Mouse (Mus musculus) CD8-positive naive resting alpha-beta T cell, adult 2 months (primary cell): Measurements from ENCODE around the gene Fkbp1a.

Experiments used
- DNase-seq, 2 experiments: peaks; one replicate each; pipeline ENCODE4 v3.0.0; 2022; ENCODE audit warnings: low read depth in 2 of 2, low spot score in 2 of 2

Gene Fkbp1a

DNA sequence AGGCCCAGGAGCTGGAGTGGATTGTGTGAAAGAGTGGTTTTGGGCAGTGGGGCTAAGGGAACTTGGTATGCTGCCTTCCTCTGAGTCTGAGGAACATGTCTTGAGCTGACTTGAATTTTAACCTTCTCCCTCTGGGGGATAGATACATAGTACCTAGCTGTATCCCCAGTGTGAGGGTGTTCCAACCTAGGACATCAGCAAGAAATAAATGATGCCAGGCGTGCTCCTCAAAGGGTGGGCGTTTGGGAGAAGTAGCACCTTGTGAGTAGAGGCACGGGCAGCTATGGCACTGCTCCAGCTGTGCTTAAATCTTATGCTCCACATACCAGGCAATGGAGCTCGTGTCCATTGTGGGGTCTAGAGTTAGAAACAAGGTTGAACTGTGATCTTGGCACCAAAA is 4.3 kb downstream of the Fkbp1a start:
- no peak for DNase-seq

DNA sequence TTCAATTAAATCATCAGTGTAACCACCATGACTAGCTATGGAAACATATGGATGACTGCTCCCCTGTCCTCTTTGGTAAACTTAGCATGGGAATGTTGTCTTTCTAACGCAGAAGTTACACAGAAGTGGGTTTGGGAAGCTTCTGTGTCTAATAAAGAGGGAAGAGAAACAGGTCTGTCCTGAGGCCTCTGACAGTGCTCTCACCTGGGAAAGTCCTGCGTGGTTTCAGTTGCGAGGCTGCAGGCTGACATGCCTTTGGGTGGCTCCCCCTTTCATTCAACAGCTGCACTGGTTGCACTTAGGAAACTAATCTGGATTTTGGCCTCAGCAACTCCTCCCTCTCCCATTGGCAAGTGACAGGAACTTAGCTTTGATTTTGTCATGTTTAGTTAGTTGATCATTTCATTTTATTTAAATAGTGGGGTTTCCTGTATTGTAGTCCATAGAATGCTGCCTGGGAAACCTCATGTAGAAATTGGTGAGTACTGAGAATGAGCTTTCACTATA is 7.4 kb downstream of the Fkbp1a start:
- no peak for DNase-seq

DNA sequence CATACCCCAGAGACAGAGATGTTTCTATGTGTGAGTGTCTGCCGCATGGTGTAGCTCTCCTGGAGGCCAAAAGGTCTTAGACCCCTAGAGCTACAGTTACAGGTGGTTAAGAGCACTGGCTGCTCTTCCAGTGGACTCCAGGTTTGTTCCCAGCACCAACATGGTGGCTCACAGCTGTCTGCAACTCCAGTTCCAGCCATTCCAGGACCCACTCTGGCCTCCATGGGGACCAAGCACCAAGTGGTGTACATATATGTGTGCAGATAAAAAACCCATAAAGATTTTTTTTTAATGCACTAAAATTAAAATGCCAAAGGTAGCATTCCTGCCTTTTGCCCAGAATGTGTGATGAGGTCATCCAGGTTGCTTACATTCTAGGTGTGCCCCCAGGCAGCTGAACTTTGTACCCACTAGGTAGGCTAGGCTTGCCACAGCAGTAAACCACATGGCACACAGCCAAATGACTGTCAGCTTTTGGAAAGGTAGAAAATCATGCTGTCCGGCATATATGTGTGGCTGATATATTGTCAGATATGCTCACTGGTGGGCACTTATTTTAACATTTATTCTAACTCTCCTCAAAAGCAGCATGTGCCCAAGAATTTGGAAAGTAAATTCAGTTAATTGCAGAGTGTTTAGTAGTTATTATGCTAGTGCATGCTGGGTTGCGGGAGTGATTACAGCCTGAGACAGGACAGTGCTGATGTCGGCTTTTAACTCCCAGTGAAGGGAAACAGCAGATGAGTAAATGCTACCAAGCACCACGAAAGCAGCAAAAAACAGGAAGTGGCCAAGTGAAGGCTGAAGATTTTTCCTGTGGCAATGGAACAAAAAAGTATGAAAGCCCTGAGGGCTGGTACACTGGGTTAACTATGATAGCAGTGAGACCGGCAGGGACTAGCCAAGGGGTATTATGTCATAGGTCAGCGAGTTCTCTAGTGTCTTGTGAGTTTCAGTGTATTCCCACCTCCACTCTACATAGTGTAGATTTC is 20.9 kb downstream of the Fkbp1a start:
- peak in 1 of 2 experiments; percentile 15 for DNase-seq

DNA sequence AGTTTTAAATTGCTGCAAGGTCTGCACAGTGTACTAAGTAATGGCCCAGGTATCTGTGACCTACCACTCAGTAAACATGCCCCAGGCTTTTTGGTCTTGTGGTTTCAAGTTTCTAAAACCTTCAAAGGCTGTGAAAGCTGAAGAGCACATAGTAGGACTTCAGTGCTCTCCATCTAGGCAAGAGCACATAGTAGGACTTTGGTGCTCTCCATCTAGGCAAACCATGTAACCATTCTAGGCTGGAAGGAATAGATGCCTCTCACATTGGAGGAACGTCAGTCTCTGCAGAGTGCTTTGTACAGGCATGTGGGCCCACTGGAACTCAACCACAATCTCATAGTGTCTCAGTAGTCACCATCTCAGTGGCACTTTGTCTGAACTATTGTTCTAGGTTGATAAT is 21.7 kb downstream of the Fkbp1a start:
- DNase-seq = no peak

DNA sequence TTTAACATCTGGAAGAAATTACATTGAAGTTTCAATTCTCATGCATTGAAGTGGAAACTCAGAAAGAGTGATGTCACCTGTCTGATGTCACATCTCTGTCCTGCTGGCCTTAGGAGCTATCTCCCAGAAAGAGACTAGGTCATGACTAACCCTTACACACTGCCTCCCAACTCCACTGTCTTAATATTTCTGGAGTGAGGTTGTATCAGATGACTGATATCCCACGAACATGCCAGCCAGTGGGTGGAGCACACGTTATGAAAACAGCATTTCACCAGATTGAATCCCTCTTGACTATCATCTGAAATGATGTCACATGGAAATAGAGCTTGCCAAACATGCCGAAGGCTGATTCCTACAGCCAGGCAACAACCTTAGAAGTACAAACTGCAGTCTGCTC is 22.7 kb downstream of the Fkbp1a start:
- DNase-seq = no peak

DNA sequence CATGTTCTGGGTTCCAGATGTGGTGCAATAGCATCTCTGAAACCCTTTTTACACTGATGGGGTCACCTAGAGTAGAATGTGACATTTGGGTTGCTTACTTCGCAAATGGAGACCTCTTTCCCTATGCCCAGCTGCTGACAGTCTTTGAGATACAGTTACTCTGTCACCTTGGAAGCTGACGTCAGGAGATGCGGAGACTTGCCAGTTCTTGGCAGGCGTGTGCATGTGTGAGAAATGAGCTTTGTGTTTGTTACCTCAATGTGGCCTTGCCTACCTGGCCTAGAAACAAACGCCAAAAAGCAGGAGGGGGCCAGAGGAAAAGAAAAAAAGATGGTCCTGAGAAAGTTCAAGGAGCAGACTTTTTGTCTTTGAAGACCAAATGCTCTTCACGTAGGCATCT is 24.6 kb downstream of the Fkbp1a start:
- DNase-seq = no peak

DNA sequence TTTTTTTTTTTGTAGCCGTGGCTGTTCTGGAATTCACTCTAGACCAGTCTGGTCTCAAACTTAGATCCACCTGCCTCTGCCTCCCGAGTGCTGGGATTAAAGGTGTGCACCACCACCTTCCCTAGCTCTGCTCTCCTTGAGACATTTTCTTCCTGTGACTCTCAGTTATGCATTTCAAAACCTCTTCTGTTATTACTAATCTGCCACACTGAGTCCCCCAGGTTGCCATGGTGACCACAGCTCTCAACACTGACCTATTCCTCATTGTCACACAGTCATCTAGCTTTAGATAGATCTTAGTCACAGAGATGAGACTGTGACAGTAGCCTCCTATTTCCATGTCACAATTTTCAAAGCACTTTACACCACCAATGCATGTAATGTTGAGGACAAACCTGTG is 27.2 kb downstream of the Fkbp1a start:
- no peak for DNase-seq

DNA sequence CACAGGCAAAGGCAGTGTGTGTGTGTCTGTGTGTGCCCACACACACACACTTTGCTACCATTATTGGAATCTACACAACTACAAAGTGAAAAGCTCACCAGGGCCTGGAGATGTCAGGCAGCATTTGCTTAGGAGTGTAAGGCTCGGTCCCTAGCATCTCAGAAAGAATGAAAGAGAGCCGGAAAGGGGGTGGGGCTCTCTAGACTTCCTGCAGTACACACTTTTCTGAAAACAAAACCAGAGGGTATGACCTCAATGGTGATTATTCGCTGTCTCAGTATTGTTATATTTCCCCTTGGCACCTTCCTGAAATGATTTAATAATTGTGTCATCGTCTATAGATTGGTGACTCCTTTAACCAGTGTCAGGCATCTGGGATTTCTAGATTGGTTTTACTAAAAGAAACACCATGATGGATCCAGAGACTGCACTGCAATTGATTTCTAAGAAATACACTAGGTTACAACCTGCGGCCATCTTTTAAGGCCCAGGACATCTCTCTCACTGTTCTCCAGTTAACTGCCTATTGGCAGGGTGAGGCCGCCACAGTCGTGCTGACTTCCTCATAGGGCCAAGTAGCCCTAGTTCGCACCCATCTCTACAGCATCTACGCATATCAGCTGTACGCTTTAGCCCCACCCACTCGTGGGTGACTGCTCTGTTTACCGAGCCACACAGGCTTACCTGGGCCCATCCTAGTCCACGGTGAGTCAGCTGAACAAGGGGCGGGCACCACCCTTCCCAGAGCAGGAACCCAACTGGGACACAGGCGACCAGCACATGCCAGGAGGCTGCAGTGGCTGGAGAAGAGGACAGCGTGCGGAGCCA is 29.8 kb downstream of the Fkbp1a start, which contains the start of gene Sdcbp2:
Gene Sdcbp2 (plus strand): TSS at position 750 of the 828 bp plus-strand sequence.
- DNase-seq = no peak

DNA sequence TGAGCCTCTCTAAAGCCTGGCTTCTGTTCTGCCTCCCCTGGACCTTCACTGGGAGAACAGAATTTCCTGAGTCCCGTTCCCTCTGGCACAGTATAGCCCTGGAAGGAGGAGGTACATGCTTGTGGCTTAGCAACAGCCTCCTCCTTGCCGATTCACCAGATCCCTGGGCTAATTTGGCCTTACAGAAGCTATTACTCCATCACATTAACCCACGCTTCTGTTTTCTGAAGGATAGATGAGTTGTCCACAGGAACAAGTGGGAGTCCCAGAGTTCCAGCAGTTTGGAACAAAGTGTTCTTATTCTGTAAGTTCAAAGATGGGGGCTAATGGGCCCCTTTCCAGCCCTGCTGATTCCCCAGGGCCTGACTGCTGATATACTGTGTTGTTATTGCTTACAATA is 31.4 kb downstream of the Fkbp1a start:
- no peak for DNase-seq

DNA sequence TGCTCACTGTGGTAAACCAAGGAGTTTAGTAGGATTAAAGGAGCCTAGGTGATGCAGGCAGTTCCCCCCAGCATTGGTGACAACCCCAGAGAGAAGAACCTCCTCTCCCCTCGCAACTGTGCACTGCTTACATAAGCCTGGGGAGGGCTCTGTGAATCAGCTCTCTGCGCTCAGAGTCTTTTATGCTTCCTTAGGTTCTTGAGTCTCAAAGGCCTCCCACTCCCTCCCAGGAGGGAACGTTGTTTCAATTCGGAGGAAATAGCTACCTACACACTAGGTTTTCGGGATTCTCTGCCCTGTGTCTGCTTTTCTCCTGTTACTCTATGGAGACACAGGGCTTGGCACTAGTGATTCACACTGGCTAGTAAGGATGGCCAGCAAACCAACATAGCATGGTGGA is 32.3 kb downstream of the Fkbp1a start:
- DNase-seq = no peak

DNA sequence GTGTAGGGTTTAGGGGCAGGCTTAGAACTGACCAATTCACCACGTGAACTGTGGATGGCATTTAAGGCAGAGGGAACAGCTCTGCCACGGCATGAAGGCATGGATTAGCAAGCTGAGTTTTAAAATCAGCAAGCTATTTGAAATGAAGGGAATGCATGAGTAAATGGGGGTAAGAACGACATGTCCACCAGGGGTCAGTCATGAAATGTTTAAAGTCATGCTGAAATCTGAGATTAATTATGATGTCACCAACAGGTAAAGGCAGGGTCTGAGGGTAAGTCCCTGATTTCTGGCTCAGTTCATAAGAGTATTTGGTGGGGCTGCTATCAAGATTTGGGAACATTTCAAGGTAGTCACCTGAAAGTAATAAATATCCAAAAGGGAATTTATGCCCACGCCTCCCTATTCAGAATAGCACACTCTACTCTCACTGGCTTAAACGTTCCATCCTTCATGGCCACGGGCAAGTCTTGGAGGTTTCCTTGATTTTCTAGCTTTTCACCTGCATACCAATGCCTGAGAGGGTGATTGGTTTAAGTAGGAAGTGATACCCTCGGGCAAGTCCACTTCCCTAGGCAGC is 32.9 kb downstream of the Fkbp1a start:
- peak in 1 of 2 experiments; percentile 12 for DNase-seq

DNA sequence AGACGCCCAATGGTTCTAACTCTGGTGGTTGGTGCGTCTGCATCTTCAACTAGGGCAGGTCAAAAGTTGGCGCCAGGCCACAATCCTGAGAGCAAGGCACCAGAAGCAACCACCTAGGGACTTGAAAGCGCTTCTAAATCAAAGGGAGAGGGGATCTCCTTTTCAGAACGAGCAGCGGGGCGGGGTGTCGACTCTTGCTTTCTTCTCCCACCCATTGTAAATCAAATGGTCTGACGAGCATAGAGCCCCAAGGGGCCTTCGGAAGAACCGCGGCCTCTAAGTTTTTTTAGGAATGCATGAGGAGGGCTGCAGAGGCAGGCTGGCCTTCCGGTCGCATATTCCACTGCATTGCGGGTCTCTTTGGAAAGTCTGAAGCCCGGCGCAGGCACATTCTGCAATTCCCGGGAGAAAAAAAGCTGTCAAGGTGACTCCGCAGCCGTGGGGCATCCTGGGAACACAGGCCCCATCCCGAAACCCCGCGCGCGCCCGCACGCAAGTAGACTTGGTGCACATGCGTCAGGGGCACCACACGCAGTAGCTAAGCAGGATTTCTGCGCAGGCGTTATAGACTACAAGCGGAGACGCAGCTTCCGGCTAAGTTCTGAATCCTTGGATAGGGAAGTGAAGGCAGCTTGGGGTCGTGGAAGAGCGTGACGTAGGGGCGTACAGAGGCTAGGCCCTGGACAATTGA is 33.6 kb downstream of the Fkbp1a start:
- DNase-seq = peak; percentile 44 to 57

DNA sequence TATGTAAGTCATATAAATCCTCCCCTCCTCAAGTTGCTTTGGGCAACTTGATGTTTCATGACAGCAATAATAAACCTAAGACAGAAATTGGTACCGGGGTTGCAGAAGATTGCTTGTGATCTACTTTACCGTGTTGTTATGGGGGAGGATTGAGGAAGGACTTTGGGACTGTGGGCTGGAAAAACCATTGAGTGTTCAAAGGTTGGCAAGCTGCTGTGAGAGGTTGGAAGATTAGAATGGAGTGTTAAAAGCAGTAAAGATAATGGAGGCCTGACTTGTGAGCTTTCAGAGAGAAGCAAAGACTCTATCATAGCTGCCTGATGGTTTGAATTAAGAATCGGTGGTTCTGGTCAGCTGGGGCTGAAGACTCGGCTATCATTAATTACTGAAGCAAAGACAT is 36.9 kb downstream of the Fkbp1a start:
- no peak for DNase-seq

DNA sequence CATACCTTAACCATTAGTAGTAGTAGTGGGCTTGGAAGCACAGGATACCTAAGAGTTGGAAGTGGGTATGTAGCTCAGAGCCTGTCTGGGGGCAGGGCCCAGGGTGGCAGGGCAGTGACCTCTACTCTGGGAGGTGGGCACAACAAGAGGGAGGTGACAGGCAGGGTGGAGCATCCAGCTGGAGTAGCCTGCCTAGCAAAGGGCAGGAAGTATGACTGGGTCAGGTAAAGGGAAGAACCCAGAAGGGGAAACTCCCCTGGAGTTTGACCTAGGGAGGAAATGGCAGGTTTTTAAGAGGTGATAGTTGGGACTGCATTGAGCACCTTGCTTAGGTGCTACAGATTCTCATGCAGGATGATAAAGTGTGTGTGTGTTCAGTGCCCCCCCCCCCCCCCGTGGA is 38.7 kb downstream of the Fkbp1a start:
- DNase-seq = no peak

DNA sequence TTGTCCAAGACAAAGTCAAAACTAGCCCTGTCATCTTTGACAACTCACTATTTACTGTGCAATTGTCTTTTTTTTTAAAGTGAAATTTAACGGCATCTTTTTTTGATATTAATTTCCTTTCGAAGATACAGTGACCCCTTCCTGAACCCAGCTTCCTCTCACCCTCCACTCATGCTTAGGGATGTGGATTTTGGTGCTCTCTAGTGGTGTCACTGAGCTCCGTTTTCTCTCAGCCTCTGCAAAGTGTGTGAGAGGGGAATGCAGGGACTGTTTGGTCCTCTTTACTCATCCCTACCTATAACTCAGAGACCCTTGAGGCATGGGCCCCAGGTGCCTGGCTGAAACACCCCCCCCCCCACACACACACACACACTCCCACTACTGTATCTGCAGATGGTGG is 43.7 kb downstream of the Fkbp1a start:
- DNase-seq = no peak

DNA sequence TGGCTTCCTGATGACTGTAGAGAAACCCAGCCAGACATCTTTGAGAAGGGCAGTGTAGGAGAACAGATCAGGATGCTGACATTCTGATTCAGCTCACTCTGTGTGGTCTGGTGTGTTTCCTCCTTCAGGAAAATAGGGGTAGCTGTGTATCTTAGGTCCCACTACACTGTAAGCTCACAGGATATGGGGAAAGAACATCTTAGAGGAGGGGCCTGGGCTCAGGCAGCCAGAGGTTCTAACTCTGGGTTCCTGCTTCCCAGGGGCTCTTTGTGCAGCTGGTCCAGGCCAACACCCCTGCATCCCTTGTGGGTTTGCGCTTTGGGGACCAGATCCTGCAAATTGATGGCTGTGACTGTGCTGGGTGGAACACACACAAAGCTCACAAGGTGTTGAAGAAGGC is 44.5 kb downstream of the Fkbp1a start:
- DNase-seq = no peak

DNA sequence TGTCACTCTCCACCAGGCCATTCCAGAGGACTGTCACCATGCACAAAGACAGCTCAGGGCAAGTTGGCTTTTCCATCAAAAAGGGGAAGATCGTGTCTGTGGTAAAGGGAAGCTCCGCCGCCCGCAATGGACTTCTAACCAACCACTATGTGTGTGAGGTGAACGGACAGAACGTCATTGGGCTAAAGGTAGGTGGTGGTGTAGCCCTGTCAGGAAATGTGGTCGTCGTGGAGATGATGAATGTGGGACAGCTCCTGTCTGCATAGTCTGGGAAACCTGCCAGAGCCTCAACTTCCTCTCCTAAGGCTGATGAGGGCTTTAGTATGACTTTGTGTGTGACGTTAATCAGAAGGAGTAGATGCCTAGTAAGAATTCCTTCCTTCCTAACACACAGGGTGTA is 45.0 kb downstream of the Fkbp1a start:
- no peak for DNase-seq

DNA sequence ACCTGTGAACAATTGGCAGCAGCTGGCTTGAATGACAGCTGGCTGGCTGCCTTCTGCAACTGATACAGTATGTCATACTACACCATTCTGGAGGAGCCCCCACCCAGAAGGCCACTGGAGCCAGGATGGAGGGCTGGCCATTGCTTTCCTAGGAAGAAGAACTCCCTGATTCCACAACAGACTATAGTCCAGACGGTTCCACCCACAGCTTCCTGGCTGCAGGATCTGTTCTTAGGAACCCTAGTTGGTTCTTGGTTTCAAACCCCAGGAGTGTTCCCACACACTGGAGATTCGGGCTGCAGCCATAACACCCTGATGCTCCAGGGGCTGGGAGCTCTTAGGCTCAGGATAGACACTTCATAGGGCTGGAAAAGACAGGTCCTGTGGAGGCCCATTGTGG is 55.8 kb downstream of the Fkbp1a start:
- DNase-seq = no peak

DNA sequence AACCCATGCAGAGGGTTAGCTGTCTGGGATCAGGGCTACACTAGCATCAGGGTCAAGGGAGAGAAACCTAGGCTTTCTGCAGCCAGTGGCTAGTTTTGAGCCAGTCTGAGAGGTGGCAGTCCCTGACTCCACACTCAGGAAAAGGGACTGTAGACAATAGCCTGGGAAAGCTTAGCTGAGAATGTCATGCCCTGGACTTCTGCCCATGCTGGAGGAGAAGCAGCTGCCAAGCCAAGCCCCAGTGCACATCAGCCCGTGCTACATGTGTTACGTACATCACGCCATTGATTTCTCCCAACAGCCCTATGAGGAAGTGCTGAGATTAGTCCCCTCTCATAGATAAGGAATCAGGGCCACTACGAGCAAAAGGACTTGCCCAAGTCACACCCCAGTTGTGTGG is 59.8 kb downstream of the Fkbp1a start:
- DNase-seq = no peak

DNA sequence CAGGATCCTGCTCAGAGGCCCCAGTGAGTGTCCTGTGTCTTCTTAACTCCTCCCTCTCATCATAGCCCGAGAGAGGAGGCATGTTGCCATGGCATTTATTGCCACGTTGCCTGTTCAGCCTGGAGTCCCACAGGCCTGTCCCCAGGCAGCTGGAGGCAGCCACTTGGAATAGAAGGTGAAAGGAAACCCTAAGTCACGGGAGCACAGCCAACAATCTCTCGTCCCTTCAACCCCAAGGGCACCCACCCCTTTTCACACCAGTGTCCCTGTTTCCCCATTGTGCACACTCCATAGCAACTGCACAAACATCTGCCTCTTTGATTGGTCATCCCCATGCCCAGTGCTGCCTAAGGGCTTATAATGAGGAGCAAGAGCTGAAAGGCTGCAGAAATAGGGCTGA is 61.3 kb downstream of the Fkbp1a start:
- DNase-seq = no peak

DNA sequence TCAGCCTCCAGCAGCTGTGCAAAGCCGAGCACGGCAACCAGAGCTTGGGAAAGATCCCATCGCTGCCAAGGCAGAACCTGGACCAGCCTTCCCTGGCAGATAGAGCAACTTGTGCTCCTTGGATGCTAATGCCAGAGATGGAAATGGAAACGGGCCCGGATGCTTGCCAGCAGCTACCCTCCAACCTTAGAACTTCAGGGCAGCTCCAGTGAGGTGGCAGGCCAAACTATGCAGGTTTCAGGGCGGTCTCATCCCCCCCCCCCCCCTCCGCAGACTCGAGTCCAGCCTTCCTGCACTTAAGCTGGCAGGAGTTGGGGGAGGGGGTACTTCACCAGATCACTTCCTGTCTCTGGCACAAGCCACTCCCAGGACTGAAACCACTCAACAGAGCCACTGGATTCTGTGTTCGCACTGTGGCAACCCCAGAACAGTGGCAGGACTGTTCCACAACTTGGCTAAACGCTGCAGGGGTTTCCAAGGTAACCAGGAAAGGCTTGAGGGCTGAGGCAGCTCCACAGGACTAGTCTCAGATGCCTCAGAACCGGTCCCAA is 63.2 kb downstream of the Fkbp1a start:
- no peak for DNase-seq
